Mouse (Mus musculus) C2C12 (cell line): ENCODE results near the gene Col24a1. TPM values are rescaled to one million over a fixed set of nuclear protein-coding genes. Genes with fewer than 3 reads are reported as not detected.

ENCODE experiments used
- H3K27me3 ChIP-seq: one replicate; pipeline ENCODE4 v1.6.1; 2011; ENCODE audit not compliant: control insufficient read depth, insufficient read depth, insufficient read length
- H3K36me3 ChIP-seq: one replicate; pipeline ENCODE4 v1.6.1; 2011; ENCODE audit not compliant: control insufficient read depth, insufficient read depth
- H3K4me3 ChIP-seq: one replicate; pipeline ENCODE4 v1.5.1; 2011; ENCODE audit warnings: mild to moderate bottlenecking, control low read depth; ENCODE audit not compliant: poor library complexity, insufficient read depth, severe bottlenecking
- H3K79me2 ChIP-seq: one replicate; pipeline ENCODE4 v1.6.1; 2011; ENCODE audit not compliant: control insufficient read depth, insufficient read depth
- H3K79me3 ChIP-seq: one replicate; pipeline ENCODE4 v1.6.1; 2011; ENCODE audit warnings: low read depth, control low read depth
- H3ac ChIP-seq: one replicate; pipeline ENCODE3; 2011; ENCODE audit warnings: low read depth; ENCODE audit not compliant: control insufficient read depth, insufficient read length
- CEBPB ChIP-seq: IDR thresholded peaks from one replicate; pipeline ENCODE4 v1.6.1; 2011; ENCODE audit warnings: low read depth, mild to moderate bottlenecking, control low read depth, moderate library complexity
- CTCF ChIP-seq: IDR thresholded peaks from one replicate; pipeline ENCODE4 v1.5.1; 2011; ENCODE audit not compliant: control insufficient read depth, insufficient read depth, insufficient read length
- FOSL1 ChIP-seq: IDR thresholded peaks from one replicate; pipeline ENCODE4 v1.8.0; 2011; ENCODE audit warnings: mild to moderate bottlenecking, low read length; ENCODE audit not compliant: poor library complexity, insufficient read depth, severe bottlenecking
- MAX ChIP-seq: IDR thresholded peaks from one replicate; pipeline ENCODE4 v1.6.1; 2011; ENCODE audit warnings: mild to moderate bottlenecking, control low read depth
- MYOD1 ChIP-seq: IDR thresholded peaks from one replicate; pipeline ENCODE4 v1.6.1; 2011; ENCODE audit warnings: low read depth; ENCODE audit not compliant: control insufficient read depth, insufficient read length
- MYOG ChIP-seq: IDR thresholded peaks from one replicate; pipeline ENCODE4 v1.6.1; 2011; ENCODE audit not compliant: control insufficient read depth, insufficient read length; ENCODE audit errors: extremely low read depth
- USF1 ChIP-seq: IDR thresholded peaks from one replicate; pipeline ENCODE4 v1.6.1; 2011; ENCODE audit warnings: low read depth, mild to moderate bottlenecking, control low read depth, moderate library complexity
- polyA plus RNA-seq: library from polyadenylated mRNA; unstranded; fragments of >200 nt; fragmentation: generic; extraction: Trizol; gene quantifications from one replicate; pipeline ENCODE4 v1.2.1, GENCODE M21; 2012; ENCODE audit warnings: missing spikeins

Col24a1 gene
- polyA plus RNA-seq, 1 experiment, result 0.01 TPM

DNA sequence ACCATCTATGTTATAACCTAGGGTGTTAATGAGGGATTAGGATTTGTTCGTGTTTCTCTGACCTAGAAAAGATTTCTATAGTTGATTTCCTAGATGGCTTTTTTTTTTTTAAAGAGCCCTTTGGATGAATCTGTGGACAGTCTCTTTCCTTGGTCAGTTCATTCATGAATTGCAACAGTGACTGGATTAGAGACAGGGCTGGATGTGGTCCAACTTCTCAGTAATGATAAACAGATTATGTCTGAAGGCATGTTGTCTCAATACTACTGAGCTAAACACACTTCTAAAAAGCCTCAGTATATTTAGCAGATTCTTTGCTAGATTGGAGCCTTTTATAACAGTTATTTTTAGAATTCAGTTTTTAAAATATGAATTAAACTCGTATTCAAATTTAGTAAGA, 44.9 kb downstream of the Col24a1 start:
- H3K27me3 ChIP-seq, result no peaks in the 10 kb centered on the region
- no peak overlapping the region for H3ac ChIP-seq
- H3K4me3 ChIP-seq, result no peak overlapping the region
- H3K79me2 ChIP-seq, result no peaks in the 10 kb centered on the region
- no peaks in the 10 kb centered on the region for H3K36me3 ChIP-seq
- TF ChIP-seq FOSL1 (no peak), MYOG (no peak), CEBPB (no peak), MYOD1 (no peak), USF1 (no peak), CTCF (no peak), MAX (no peak)
- H3K79me3 ChIP-seq, result no peaks in the 10 kb centered on the region

DNA sequence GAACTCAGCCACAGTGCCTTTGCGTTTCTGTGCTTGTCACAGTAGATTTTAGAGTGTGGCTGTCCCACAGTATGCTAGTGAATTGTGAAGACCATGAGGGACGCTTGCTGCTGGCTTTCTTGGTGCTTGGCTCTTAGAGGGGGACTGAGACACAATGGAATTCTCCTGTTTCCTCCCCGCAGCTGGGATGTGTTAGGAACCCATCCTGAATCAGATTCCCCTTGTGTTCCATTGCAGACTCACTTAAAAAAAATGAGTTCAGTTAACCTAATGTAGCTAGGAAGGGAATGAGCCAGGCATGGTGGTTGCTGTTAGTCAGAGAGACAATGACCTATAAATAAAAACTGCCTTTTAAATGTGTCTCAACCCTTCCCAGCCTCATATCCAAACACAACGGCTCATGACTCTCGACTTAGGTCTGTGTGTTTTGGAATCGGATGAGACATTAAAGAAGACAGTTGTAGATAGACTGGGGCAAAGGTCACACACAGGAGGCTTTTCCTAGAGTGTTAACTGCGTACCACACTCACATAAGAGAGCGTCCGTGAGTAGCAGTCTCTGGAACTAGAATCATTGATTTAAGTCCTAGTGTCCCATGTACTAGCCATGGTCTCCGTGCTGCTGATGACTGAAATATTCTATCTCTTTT, 47.7 kb downstream of the Col24a1 start:
- H3K79me3 ChIP-seq, result no peaks in the 10 kb centered on the region
- TF ChIP-seq CTCF (no peak), CEBPB (no peak), MAX (no peak), MYOG (no peak), USF1 (no peak), FOSL1 (no peak), MYOD1 (no peak)
- no peaks in the 10 kb centered on the region for H3K27me3 ChIP-seq
- H3K36me3 ChIP-seq, result no peaks in the 10 kb centered on the region
- H3ac ChIP-seq, result no peak overlapping the region
- no peaks in the 10 kb centered on the region for H3K79me2 ChIP-seq
- no peak overlapping the region for H3K4me3 ChIP-seq

DNA sequence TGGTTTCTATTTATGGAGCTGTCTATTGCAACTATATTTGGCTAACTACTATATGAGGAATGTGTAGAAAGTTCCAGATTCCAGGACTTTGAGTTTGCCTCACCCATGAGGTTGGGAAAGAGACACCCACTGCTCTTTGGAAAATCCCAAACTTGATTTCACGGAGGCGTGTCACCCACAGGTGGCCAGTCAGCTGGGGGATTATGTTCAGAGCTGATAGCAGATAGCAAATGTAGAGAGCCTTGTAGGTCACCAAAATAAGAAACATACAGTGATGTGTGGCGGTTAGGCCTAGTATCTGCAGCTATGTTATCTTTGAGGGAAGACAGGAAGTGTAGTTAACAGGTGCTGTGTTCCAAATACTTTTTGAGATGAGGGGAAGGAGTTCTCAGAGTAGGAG, 56.4 kb downstream of the Col24a1 start:
- Histone ChIP-seq H3K79me3 (no peaks in the 10 kb centered on the region), H3K79me2 (no peaks in the 10 kb centered on the region), H3K36me3 (no peaks in the 10 kb centered on the region), H3K4me3 (no peak overlapping the region), H3K27me3 (no peaks in the 10 kb centered on the region), H3ac (no peak overlapping the region)
- no peak for TF ChIP-seq CTCF
- TF ChIP-seq MYOG, result no peak
- TF ChIP-seq FOSL1, result no peak
- no peak for TF ChIP-seq MAX
- no peak for TF ChIP-seq MYOD1
- TF ChIP-seq USF1, result no peak
- TF ChIP-seq CEBPB, result no peak

DNA sequence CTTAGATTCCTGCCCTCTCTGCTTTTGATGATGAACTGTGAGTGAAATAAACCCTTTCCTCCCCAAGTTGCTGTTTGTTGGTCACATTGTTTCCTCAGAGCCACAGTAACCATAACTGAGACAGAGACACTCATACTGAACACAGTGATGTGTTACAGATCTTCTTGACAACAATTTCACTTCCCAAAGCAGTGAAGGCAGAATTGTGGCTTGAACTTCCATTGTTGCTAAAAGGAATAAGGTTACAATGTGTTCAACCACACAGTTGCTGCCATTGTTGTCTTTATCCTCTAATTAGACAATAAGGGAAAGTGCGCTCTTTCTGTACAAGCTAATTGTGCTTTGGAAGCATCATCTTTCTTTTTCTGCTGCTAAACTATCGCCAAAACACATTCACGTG, 61.7 kb downstream of the Col24a1 start:
- TF ChIP-seq FOSL1, result no peak
- no peak for TF ChIP-seq MYOG
- TF ChIP-seq MYOD1, result no peak
- TF ChIP-seq CTCF, result no peak
- TF ChIP-seq MAX, result no peak
- no peak for TF ChIP-seq USF1
- no peak overlapping the region for H3ac ChIP-seq
- H3K79me2 ChIP-seq, result no peaks in the 10 kb centered on the region
- H3K4me3 ChIP-seq, result no peak overlapping the region
- H3K27me3 ChIP-seq, result no peaks in the 10 kb centered on the region
- H3K79me3 ChIP-seq, result no peaks in the 10 kb centered on the region
- no peaks in the 10 kb centered on the region for H3K36me3 ChIP-seq

DNA sequence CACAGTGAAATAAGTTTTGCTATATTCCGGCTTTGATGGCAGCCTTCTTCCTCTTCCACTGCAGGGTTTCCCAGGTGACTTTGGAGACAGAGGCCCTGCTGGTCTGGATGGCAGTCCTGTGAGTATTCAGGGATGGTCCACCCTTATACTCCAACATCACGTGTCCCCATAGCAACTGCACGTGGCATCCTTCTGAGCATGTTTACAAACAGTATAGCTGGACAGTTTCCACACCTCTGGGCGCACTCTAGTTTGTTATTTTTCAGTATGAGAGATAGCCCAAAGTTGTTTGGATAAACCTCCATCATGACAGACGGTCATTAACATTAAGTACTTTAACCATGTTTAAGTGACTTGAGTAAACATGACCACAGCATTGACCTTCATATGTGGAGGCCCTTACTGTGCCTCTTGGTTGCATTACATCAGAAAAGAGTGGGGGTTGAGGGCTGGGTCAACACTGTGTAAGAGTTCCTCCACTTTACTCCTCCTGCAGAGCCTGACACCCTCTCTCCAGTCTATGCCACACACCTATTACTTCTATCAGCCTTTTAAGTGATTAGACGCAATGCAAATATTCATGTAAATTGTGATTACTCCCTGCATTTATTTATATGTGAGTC, 64.7 kb downstream of the Col24a1 start:
- Histone ChIP-seq H3K27me3 (no peaks in the 10 kb centered on the region), H3K79me3 (no peaks in the 10 kb centered on the region), H3K79me2 (no peaks in the 10 kb centered on the region), H3K4me3 (no peak overlapping the region), H3K36me3 (no peaks in the 10 kb centered on the region), H3ac (no peak overlapping the region)
- TF ChIP-seq FOSL1 (no peak), CEBPB (no peak), MYOG (no peak), USF1 (no peak), CTCF (no peak), MYOD1 (no peak), MAX (no peak)

DNA sequence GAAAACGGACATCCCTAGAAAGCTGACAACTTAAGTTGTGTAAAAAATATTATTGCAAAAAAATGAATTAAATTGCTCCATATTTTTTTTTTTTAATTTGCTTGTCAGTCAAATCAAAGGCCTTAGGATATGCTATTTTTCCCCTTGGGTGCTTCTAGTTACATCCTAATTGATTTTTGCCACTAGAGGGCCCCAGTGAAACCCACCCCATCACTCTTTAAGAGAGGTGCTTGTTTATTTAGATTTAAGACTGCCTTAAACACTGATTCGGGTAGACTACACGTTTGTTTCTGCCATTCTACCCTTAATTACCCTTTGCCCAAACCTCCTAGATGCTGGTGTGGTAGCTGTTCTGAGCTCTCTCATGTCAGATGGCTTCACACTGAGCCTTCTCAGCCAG, 73.0 kb downstream of the Col24a1 start:
- Histone ChIP-seq H3ac (no peak overlapping the region), H3K79me3 (no peaks in the 10 kb centered on the region), H3K36me3 (no peaks in the 10 kb centered on the region), H3K4me3 (no peak overlapping the region), H3K27me3 (no peaks in the 10 kb centered on the region), H3K79me2 (no peaks in the 10 kb centered on the region)
- TF ChIP-seq CEBPB (no peak), MYOD1 (no peak), MYOG (no peak), FOSL1 (no peak), MAX (no peak), CTCF (no peak), USF1 (no peak)
